Mouse (Mus musculus): ENCODE data around the gene Ntn1. TPM values are rescaled to one million over a fixed set of nuclear protein-coding genes. Genes with fewer than 3 reads are reported as not detected.

Ntn1 gene
- total RNA-seq, 4 experiments from 2014 or later = 6.0 to 7.3 (median 7.0) TPM

DNA sequence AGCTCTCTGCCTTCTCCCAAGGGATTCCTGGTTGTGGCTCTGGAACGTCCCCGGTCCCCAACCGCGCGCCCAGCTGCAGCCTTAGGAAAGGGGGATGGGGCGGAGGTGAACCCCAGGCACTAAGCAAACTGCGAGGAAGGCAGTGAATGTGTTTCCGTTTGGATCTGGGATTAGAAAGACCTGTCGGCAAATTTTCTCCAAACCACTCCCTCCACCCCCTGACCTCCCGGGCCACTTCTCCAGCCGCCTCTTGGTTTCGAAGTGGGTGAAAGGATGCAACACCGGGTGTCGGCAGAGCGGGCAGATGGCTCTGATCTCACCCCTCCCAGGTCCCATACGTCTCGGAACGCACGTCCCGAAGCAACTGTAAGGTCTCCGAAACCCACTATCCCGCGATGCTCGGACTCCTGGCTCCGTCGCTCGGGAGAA, 16.0 kb downstream of the Ntn1 start:
- DNase-seq (ENCODE audit: low spot score in 2 of 2) = no peak

GRCm38 (mm10) chr11:68384131-68384530, 16.5 kb downstream of the Ntn1 start:
- no peak for DNase-seq (ENCODE audit: low spot score in 2 of 2)

DNA sequence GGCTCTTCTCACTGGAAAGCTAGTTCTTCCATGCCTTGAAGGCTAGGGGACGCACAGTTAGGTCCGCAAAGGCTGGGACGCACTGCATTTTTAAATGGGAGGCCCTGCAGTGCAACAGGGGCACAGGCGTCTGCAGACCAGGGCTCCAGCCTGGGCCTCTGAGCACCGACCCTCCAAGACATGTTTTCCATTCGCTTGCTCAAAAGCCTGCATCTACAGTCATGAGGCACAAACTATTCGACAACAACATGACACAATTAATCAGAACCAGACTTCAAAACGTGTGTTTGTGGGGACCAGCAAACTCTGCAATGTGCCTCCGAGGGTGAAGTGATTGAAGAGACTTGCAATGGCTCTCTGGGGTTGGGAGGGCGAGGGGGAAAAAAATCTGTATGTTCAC, 17.1 kb downstream of the Ntn1 start:
- DNase-seq (ENCODE audit: low spot score in 2 of 2) = no peak

DNA sequence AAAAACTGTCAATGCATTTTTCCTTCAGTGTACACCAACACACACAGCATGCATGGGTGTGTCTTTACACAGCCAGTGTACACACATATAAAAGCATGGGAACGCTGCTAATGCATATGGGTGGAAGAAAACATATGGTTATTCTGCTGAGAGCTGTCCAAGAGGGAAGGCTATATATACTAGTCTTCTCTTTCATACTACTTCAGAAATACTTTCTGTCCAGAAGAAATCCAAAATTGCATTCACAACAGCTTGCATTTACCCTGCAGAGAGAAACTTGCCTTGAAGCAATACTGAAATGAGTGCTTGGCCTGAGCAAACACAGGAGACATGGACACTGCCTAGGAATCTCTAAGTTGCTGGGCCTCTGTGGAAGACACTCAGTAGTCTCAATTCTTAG, 18.8 kb downstream of the Ntn1 start:
- DNase-seq (ENCODE audit: low spot score in 2 of 2) = no peak

GRCm38 (mm10) chr11:68381318-68381717, 19.3 kb downstream of the Ntn1 start:
- no peak for DNase-seq (ENCODE audit: low spot score in 2 of 2)

- DNase-seq (ENCODE audit: low spot score in 2 of 2) = no peak
These were observed 21.5 kb downstream of the Ntn1 start for GRCm38 (mm10) chr11:68378946-68379764.

- DNase-seq (ENCODE audit: low spot score in 2 of 2) = no peak
These were observed 22.2 kb downstream of the Ntn1 start for GRCm38 (mm10) chr11:68378419-68378818.

DNA sequence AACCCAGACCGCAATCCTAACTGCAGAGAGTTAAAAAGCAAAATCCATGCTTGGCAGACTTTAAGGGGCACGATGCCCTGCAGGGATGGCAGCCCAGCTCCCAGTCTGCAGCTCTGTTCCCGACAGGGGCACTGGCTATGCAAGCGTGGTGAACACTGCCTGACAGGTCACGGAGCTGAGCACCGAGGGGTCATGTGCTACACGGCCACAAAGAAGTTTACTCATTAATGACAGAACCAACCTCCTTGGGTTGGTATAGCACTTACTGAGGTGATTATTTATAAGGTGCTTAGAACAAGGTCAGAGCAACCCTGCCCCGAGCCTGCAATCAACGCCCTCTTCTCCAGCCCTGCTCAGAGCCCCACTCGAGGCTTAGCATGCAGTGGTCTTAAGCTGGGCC, 27.5 kb downstream of the Ntn1 start:
- DNase-seq (ENCODE audit: low spot score in 2 of 2) = no peak

- DNase-seq (ENCODE audit: low spot score in 2 of 2) = no peak
These were observed 29.0 kb downstream of the Ntn1 start for GRCm38 (mm10) chr11:68371609-68372008.

GRCm38 (mm10) chr11:68356901-68357300, 43.7 kb downstream of the Ntn1 start:
- no peak for DNase-seq (ENCODE audit: low spot score in 2 of 2)

GRCm38 (mm10) chr11:68355561-68355960, 45.1 kb downstream of the Ntn1 start:
- no peak for DNase-seq (ENCODE audit: low spot score in 2 of 2)

GRCm38 (mm10) chr11:68354848-68355247, 45.8 kb downstream of the Ntn1 start:
- no peak for DNase-seq (ENCODE audit: low spot score in 2 of 2)

GRCm38 (mm10) chr11:68352236-68352635, 48.4 kb downstream of the Ntn1 start:
- no peak for DNase-seq (ENCODE audit: low spot score in 2 of 2)

GRCm38 (mm10) chr11:68348851-68349250, 51.8 kb downstream of the Ntn1 start:
- DNase-seq (ENCODE audit: low spot score in 2 of 2) = no peak

DNA sequence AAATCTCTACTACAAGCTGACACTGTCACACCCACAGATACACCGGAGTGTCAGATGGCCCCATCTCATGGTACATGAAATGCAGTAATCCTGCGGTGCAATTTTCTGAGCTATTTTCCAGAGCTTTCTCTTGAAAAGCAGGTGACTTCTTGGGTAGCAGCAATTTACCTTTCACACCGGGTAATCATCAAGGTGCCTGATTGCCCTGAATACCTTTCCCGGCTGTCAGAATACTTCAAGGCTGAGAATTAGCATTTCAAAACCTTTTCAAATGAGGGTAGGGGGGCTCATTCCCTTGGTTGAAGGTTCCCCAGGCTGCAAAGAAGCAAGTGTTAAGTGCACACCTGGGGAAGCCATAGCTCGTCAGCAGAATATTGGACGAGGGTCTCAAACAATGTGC, 52.5 kb downstream of the Ntn1 start:
- no peak for DNase-seq (ENCODE audit: low spot score in 2 of 2)

DNA sequence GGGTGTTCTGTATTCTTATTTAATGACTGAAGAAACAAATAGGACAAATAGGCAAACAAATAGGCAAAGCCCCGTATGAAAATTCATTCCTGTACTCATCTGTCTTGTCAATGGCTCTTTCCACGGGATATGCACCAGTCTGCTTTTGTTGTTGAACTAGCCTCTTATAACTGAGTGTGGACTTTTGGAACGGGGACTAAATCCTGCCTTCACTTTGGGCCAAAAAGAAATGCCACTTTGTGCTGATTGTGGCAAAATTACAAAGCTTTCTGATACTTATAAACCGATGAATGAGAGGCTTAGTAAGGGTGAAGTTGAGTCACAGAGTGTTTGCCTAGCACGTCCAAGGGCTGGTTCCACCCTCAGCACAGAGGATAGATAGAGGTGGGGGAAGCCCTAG, 53.1 kb downstream of the Ntn1 start:
- DNase-seq (ENCODE audit: low spot score in 2 of 2) = no peak

DNA sequence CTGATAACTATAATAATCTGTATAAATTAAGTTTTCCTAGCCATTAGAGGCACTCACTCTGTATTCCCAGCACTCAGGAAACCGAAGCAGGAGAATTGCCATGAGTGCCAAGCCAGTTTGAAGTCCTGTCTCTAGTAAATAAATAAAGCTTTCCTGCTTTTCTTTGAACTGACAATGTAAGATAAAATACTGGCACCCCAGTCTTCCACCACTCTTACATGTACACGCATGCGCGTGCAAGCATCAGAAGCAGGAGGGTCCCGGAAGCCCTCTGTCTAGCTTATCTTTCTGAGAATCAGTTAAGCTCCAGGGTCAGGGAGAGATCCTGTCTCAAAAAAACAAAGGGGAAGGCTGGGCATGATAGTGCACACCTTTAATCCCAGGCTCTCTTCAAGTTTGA, 54.5 kb downstream of the Ntn1 start:
- DNase-seq (ENCODE audit: low spot score in 2 of 2) = no peak

DNA sequence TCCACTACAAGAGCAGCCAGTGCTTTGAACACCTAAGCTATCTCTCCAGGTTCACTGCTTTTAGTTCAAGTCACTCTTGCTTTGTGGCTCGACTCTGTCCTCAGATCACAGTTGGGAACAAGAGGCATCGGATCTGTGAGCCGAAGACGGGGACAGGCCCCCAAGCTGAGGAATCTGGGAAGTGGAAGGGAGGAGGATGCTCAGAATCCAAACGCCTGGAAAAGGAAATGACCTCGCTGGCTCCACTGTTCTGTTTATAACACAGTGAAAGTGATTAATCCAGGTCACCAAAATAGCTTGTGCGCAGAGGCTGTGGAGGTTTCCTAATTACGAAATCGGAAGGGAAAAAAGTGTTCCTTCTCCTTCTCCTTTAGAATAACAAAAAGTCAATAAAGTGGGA, 56.4 kb downstream of the Ntn1 start:
- no peak for DNase-seq (ENCODE audit: low spot score in 2 of 2)

- DNase-seq (ENCODE audit: low spot score in 2 of 2) = no peak
These were observed 57.9 kb downstream of the Ntn1 start for GRCm38 (mm10) chr11:68342761-68343160.

- no peak for DNase-seq (ENCODE audit: low spot score in 2 of 2)
These were observed 58.6 kb downstream of the Ntn1 start for GRCm38 (mm10) chr11:68342003-68342400.

- no peak for DNase-seq (ENCODE audit: low spot score in 2 of 2)
These were observed 59.3 kb downstream of the Ntn1 start for GRCm38 (mm10) chr11:68341111-68342002.

DNA sequence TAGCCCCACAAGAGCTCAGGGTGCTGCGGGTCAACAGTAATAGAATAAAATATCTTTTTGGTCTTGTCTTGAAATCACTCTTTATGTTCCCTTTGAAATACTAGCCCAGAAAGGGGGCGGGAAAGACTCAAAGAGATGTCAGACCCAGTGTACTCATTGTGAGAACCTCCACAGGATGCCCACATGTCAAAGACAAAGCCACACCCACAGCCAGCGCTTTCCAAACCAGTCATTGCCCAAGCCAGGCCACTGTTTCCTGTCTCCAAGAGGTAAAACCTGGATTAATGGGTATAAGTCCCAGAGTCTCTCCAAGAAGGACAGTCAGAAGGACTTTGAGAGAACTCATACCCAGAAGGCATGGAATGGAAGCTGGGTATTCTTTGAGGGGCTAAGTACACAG, 60.3 kb downstream of the Ntn1 start:
- no peak for DNase-seq (ENCODE audit: low spot score in 2 of 2)

DNA sequence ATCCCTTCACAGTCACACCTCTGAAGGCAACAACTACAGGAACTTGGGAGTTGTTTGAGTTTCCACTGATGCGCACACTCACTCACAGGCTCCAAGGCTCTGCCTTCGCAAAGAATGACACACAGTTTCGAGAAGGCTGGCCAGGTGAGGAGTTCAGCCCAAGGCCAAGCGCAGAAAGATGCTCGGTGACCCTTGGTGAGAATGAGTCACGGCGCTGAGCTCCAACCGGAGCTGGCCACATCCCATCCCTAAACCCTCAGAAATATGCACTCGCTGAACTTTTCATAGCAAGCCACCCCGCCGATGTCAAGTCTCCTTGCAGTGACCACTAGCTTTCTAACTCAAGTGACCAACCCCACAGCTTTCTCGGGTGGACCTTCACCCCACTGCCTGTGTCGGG, 60.8 kb downstream of the Ntn1 start:
- DNase-seq (ENCODE audit: low spot score in 2 of 2) = no peak
